Mouse (Mus musculus): ENCODE measurements around the gene Ttc27. TPM values are rescaled to one million over a fixed set of nuclear protein-coding genes. Genes with fewer than 3 reads are reported as not detected.
A peak's percentile ranks its signal among the peaks of the same experiment; 100 is the strongest.

Ttc27 gene
- polyA plus RNA-seq, 1 experiment from 2014 or later: 14.4 TPM

DNA sequence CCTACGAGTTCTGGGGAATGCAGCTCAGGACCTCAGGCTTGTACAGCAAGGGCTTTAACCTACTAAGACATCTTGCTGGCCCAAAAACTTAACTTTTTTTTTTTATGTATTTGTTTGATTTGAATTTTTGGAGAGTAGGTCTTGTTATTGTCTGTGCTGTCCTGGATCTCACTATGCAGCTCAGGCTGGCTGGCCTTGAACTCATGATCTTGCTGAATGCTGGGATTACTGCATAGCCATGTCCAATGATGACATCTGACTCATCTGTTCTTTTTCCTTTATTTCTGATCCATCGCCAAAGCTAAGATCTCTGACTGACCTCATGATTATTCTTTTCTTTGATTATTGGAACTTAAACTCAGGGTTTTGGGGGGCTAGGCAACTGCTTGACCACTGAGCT, 113.3 kb downstream of the Ttc27 start:
- Histone ChIP-seq H3K27me3 (replicated peaks) (no peaks in the 10 kb centered on the region), H3K4me3 (no peak overlapping the region), H3K36me3 (no peaks in the 10 kb centered on the region), H3K27ac (ENCODE audit: poor library complexity, severe bottlenecking) (no peak overlapping the region), H3K9me3 (replicated peaks) (no peaks in the 10 kb centered on the region), H3K9ac (no peak overlapping the region), H3K4me1 (replicated peaks) (peaks cover 18% of the 10 kb centered on the region), H3K4me2 (no peak overlapping the region)
- WGBS: 70% methylated on average over 2 of the region's 2 CpGs
- ATAC-seq (ENCODE audit: insufficient number of reproducible peaks, low FRiP score): no peak

DNA sequence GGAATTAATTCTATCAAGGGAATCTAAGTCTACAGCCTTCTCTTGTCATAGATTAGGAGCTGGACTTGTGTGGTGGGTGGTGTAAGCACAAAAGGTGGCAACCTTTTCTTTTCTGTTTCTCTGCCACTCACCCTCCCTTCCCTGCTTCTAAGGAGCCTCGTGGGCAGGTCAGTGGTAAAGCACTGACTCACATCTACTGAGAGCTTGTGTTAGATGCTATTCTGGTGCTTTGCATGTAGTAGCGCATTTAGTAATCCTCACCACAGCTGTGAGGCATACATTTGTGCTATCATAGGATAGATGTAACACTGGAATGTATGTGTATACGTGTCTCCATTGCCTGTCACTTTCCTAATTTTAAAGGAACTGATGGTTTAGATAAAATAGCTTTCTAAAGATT, 124.2 kb downstream of the Ttc27 start:
- WGBS: 61% methylated on average over 3 of the region's 3 CpGs
- H3K4me1 ChIP-seq (replicated peaks): peaks cover 42% of the 10 kb centered on the region
- H3K4me2 ChIP-seq: no peak overlapping the region
- no peak overlapping the region for H3K4me3 ChIP-seq
- H3K9me3 ChIP-seq (replicated peaks): no peaks in the 10 kb centered on the region
- H3K36me3 ChIP-seq: 0 out of 2 replicates have a peak, but pooled peaks cover 3% of the 10 kb centered on the region
- no peaks in the 10 kb centered on the region for H3K27me3 ChIP-seq (replicated peaks)
- H3K27ac ChIP-seq (ENCODE audit: poor library complexity, severe bottlenecking): no peak overlapping the region
- ATAC-seq (ENCODE audit: insufficient number of reproducible peaks, low FRiP score): no peak
- H3K9ac ChIP-seq: no peak overlapping the region

DNA sequence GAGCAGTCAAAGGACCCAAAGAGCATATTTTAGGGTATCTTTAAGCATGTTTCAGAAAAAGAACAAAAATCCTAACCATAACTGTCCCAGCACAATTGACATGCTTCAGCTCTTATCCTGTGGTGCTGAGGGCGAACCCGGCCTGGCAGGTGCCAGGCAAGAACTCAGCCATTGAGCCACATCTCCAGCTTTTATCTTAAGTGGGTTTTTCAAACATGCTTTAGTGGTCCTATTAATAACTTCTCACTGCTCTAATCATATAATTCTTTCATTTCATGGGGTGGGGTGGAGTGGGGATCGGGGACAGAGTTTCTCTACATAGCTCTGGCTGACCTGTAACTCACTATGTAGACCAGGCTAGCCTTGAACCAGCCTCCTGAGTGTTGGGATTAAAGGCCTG, 125.1 kb downstream of the Ttc27 start:
- Histone ChIP-seq H3K4me2 (no peak overlapping the region), H3K9me3 (replicated peaks) (no peaks in the 10 kb centered on the region), H3K4me1 (replicated peaks) (peaks cover 42% of the 10 kb centered on the region), H3K9ac (no peak overlapping the region), H3K36me3 (0 out of 2 replicates have a peak, but pooled peaks cover 3% of the 10 kb centered on the region), H3K27ac (ENCODE audit: poor library complexity, severe bottlenecking) (peak overlapping the region; percentile 43), H3K4me3 (no peak overlapping the region), H3K27me3 (replicated peaks) (no peaks in the 10 kb centered on the region)
- WGBS: 49% methylated on average over 3 of the region's 3 CpGs
- ATAC-seq (ENCODE audit: insufficient number of reproducible peaks, low FRiP score): 0 out of 2 replicates have a peak, but pooled peaks have one; percentile 18

GRCm38 (mm10) chr17:74843486-74843885, 126.0 kb downstream of the Ttc27 start:
- Histone ChIP-seq H3K27ac (ENCODE audit: poor library complexity, severe bottlenecking) (0 out of 2 replicates have a peak overlapping the region, but pooled peaks have one; percentile 15), H3K4me3 (no peak overlapping the region), H3K9ac (no peak overlapping the region), H3K36me3 (0 out of 2 replicates have a peak, but pooled peaks cover 3% of the 10 kb centered on the region), H3K27me3 (replicated peaks) (no peaks in the 10 kb centered on the region), H3K4me2 (no peak overlapping the region), H3K9me3 (replicated peaks) (no peaks in the 10 kb centered on the region), H3K4me1 (replicated peaks) (peaks cover 42% of the 10 kb centered on the region)
- WGBS: 58% methylated on average over 6 of the region's 6 CpGs
- no peak for ATAC-seq (ENCODE audit: insufficient number of reproducible peaks, low FRiP score)

DNA sequence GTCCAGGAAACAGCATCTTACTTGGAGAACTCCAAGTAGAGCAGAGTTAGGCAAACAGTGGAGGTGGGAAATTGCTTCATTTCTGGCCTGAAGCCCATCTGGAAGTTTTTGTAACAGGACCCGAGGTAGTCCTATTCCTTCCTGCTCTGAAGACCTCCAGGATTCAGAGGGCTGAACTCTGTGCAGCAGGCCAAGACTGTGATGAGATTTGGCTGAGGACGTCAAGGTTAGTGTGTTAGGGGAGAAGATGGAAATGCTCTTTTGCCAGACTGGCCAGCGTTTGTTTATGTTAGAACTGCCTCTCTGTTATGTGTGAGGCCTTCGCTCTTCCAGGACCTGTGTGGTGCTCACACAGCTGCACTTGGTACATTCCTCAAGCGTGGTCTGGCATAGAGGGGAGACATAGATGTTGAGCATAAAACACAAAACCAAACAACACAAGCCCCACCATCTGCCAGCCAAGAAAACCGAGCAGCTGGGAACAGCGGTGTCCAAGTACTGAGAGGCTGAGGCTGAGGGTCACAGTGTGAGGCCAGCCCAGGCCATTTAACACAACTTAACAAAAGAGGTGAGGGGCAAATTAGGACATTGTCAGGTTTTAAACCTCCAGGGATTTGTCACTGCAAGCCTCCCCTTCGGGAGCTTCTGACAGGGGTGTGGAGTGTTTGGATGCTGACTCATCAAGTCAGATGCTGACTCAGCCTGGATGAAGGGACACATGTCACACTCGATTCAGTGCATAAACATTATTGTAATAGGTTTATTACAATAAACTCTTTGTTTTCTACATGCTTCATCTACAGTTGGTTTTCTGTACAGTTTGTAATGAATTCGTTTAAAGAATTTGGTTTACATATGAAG, 128.7 kb downstream of the Ttc27 start:
- H3K27me3 ChIP-seq (replicated peaks): no peaks in the 10 kb centered on the region
- H3K9me3 ChIP-seq (replicated peaks): no peaks in the 10 kb centered on the region
- peaks cover 44% of the 10 kb centered on the region for H3K4me1 ChIP-seq (replicated peaks)
- no peak overlapping the region for H3K9ac ChIP-seq
- no peak overlapping the region for H3K4me2 ChIP-seq
- ATAC-seq (ENCODE audit: insufficient number of reproducible peaks, low FRiP score): peak; percentile 71
- H3K27ac ChIP-seq (ENCODE audit: poor library complexity, severe bottlenecking): peak overlapping the region; percentile 63
- no peaks in the 10 kb centered on the region for H3K36me3 ChIP-seq
- H3K4me3 ChIP-seq: no peak overlapping the region
- WGBS: 51% methylated on average over 10 of the region's 10 CpGs

DNA sequence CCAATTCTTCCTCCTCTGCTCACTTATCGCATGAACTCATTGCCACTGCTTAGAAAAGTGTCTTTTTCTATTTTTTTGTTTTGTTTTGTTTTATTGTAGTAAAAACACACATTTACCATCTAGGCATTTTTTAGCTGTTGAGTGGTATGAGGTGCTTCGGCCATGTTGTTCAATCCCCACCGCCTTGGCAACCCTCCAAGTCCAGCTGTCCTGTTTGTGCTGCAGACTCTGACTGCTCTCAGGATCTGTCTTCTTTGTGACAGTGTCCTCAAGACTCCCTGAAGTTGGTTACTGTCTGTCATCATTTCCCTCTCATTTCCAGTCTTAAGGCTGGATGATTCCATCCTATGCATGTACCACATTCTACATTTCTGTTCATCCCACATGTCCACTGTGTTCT, 132.7 kb downstream of the Ttc27 start:
- Histone ChIP-seq H3K27me3 (replicated peaks) (no peaks in the 10 kb centered on the region), H3K36me3 (no peaks in the 10 kb centered on the region), H3K4me3 (no peak overlapping the region), H3K27ac (ENCODE audit: poor library complexity, severe bottlenecking) (no peak overlapping the region), H3K4me1 (replicated peaks) (peaks cover 27% of the 10 kb centered on the region), H3K9ac (no peak overlapping the region), H3K9me3 (replicated peaks) (no peaks in the 10 kb centered on the region), H3K4me2 (no peak overlapping the region)
- ATAC-seq (ENCODE audit: insufficient number of reproducible peaks, low FRiP score): no peak
- WGBS: 85% methylated on average over 3 of the region's 3 CpGs

- no peak for ATAC-seq (ENCODE audit: insufficient number of reproducible peaks, low FRiP score)
These were observed 141.8 kb downstream of the Ttc27 start for GRCm38 (mm10) chr17:74859298-74859697.

GRCm38 (mm10) chr17:74860180-74860993, 142.9 kb downstream of the Ttc27 start:
- Histone ChIP-seq H3K9me3 (replicated peaks) (no peaks in the 10 kb centered on the region), H3K4me2 (no peak overlapping the region), H3K4me1 (replicated peaks) (peaks cover 40% of the 10 kb centered on the region), H3K9ac (no peak overlapping the region), H3K36me3 (no peaks in the 10 kb centered on the region), H3K27ac (ENCODE audit: poor library complexity, severe bottlenecking) (no peak overlapping the region), H3K4me3 (no peak overlapping the region), H3K27me3 (replicated peaks) (no peaks in the 10 kb centered on the region)
- WGBS: 59% methylated on average over 17 of the region's 17 CpGs
- no peak for ATAC-seq (ENCODE audit: insufficient number of reproducible peaks, low FRiP score)

More at GRCm38 (mm10) chr17:74859298-74859697, 141.8 kb downstream of the Ttc27 start:
- Histone ChIP-seq H3K4me2 (no peak overlapping the region), H3K9ac (no peak overlapping the region), H3K9me3 (replicated peaks) (no peaks in the 10 kb centered on the region), H3K4me1 (replicated peaks) (peaks cover 43% of the 10 kb centered on the region), H3K27me3 (replicated peaks) (no peaks in the 10 kb centered on the region), H3K27ac (ENCODE audit: poor library complexity, severe bottlenecking) (no peak overlapping the region), H3K36me3 (no peaks in the 10 kb centered on the region), H3K4me3 (no peak overlapping the region)
- 70% methylated on average over 2 of the region's 2 CpGs for WGBS

- Histone ChIP-seq H3K27ac (ENCODE audit: poor library complexity, severe bottlenecking) (no peak overlapping the region), H3K36me3 (no peaks in the 10 kb centered on the region), H3K4me2 (no peak overlapping the region), H3K9ac (no peak overlapping the region), H3K4me1 (replicated peaks) (peaks cover 66% of the 10 kb centered on the region), H3K9me3 (replicated peaks) (no peaks in the 10 kb centered on the region), H3K4me3 (no peak overlapping the region), H3K27me3 (replicated peaks) (no peaks in the 10 kb centered on the region)
- no peak for ATAC-seq (ENCODE audit: insufficient number of reproducible peaks, low FRiP score)
- 73% methylated on average over 5 of the region's 5 CpGs for WGBS
These were observed 146.3 kb downstream of the Ttc27 start for GRCm38 (mm10) chr17:74863845-74864244.

DNA sequence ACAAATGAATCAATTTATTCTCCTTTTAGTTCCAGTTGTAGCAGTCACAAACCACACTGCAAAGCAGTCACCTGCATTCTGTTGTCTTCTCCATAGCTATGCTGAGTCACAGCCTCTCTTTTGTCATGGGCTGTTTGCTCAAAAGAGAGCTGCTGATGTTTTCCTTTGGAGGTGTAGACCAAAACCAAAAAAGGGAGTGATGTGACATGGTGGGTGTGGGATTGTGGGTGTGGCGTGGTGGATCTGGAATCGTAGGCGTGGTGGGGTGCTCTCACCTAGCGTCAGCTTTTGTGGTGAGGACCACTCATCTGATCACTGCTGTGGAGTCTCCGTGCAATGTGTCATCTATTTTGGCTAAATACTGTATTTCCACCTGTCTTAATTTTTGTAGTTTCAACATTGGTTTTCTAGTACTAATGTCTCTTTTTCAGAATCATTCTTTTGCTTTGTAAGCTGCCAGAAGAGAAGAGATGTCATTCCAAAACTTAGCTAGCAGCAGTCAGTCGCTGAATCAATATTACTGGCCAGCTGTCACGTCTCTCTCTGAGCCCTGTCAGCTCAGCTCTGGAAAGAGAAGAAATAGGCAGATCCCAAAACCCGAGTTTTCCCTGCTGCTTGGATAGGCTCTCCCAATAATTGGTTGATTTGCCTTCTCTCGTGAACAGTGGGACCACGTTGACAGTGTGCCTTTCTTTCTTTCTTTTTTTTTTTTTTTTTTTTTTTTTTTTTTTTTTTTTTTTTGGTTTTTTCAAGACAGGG, 147.4 kb downstream of the Ttc27 start:
- ATAC-seq (ENCODE audit: insufficient number of reproducible peaks, low FRiP score): no peak
- H3K9me3 ChIP-seq (replicated peaks): no peaks in the 10 kb centered on the region
- H3K4me3 ChIP-seq: no peak overlapping the region
- peaks cover 69% of the 10 kb centered on the region for H3K4me1 ChIP-seq (replicated peaks)
- H3K27me3 ChIP-seq (replicated peaks): no peaks in the 10 kb centered on the region
- WGBS: 88% methylated on average over 10 of the region's 10 CpGs
- no peak overlapping the region for H3K9ac ChIP-seq
- H3K27ac ChIP-seq (ENCODE audit: poor library complexity, severe bottlenecking): no peak overlapping the region
- H3K4me2 ChIP-seq: no peak overlapping the region
- no peaks in the 10 kb centered on the region for H3K36me3 ChIP-seq

All from heart, embryonic 12.5 days (tissue).